Mouse (Mus musculus) bone marrow, adult 2 months (tissue): ENCODE data around the gene Trir.

ENCODE experiments used
- CTCF ChIP-seq: fragments of 200-500 bp; IDR thresholded peaks from 2 replicates; pipeline ENCODE4 v1.5.1; 2011; ENCODE audit warnings: low read length, control low read depth; ENCODE audit not compliant: control insufficient read depth, insufficient read depth
- POLR2A ChIP-seq: fragments of 200-500 bp; IDR thresholded peaks from 2 replicates; pipeline ENCODE4 v1.6.1; 2011; ENCODE audit warnings: low read depth, mild to moderate bottlenecking, control low read depth, low read length, borderline replicate concordance; ENCODE audit not compliant: control insufficient read depth

DNA sequence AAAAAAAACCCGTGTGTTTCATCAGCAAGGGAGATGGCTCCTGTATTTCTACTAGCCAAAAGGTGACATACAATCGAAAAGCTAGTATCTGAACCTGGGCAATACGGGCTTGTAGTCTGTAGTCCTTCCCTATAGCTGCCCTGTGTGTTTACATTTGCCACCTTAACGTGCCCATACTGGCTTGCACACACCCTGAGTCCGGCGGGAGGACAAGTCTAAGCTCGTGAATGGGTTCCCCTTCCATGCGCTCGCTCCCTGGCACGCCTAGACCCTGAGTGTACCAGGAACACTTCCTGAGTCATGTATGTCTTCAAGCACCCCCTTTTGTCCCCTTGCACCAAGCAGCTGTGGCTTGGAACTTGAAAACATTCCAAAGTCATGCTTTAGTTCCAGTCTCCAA is 9.9 kb upstream of the Trir start:
- TF ChIP-seq CTCF = no peak
- TF ChIP-seq POLR2A = no peak
